Mouse (Mus musculus) small intestine, adult 2 months (tissue): ENCODE measurements around the gene Ptpn13. TPM values are rescaled to one million over a fixed set of nuclear protein-coding genes. Genes with fewer than 3 reads are reported as not detected.

Experiments used
- H3K27ac ChIP-seq: fragments of 200-500 bp; 2 replicates; pipeline ENCODE4 v1.5.1; 2012; ENCODE audit warnings: low read depth, low read length, control low read depth, inconsistent platforms; ENCODE audit not compliant: insufficient read depth
- H3K27me3 ChIP-seq: fragments of 200-500 bp; 2 replicates; pipeline ENCODE4 v1.6.1; 2012; ENCODE audit warnings: mild to moderate bottlenecking, moderate library complexity, low read length, inconsistent platforms; ENCODE audit not compliant: control insufficient read depth, insufficient read depth
- H3K36me3 ChIP-seq: fragments of 200-500 bp; 2 replicates; pipeline ENCODE4 v1.6.1; 2012; ENCODE audit warnings: mild to moderate bottlenecking, low read length, control low read depth, inconsistent platforms; ENCODE audit not compliant: control insufficient read depth, insufficient read depth
- H3K4me1 ChIP-seq: fragments of 200-500 bp; 2 replicates; pipeline ENCODE4 v1.6.1; 2012; ENCODE audit warnings: low read length, inconsistent platforms, mixed read lengths; ENCODE audit not compliant: control insufficient read depth, insufficient read depth, insufficient read length
- H3K4me3 ChIP-seq: fragments of 200-500 bp; 2 replicates; pipeline ENCODE4 v1.5.1; 2012; ENCODE audit warnings: low read depth, mild to moderate bottlenecking, control low read depth, inconsistent platforms, low read length, moderate library complexity
- CTCF ChIP-seq: fragments of 200-500 bp; IDR thresholded peaks from 2 replicates; pipeline ENCODE4 v1.5.1; 2012; ENCODE audit warnings: low read depth, mild to moderate bottlenecking, control low read depth, inconsistent platforms, low read length, moderate library complexity, mixed read lengths; ENCODE audit not compliant: insufficient replicate concordance, insufficient read length; ENCODE audit errors: extremely low read depth
- POLR2A ChIP-seq: fragments of 200-500 bp; IDR thresholded peaks from 2 replicates; pipeline ENCODE4 v1.6.1; 2012; ENCODE audit warnings: low read depth, mild to moderate bottlenecking, control low read depth, inconsistent platforms, low read length, moderate library complexity
- WGBS: fragments of 180-500 bp; shearing (Covaris S2); methylation state at CpG from one replicate; pipeline ENCODE4 v1.1.7; 2018; 5-methylcytosine and 5-hydroxymethylcytosine counted together
- polyA plus RNA-seq: library from polyadenylated mRNA; depleted of rRNA; stranded (reverse); fragments of >200 nt; gene quantifications from 2 replicates; pipeline ENCODE4 v1.2.3, GENCODE M21; 2012

Ptpn13 gene
- polyA plus RNA-seq, 1 experiment = 1.2 TPM

GRCm38 (mm10) chr5:103534454-103534853 is 109.5 kb downstream of the Ptpn13 start:
- H3K27ac ChIP-seq = no peak overlapping the region
- no peaks in the 10 kb centered on the region for H3K4me1 ChIP-seq
- no peak overlapping the region for H3K4me3 ChIP-seq
- no peaks in the 10 kb centered on the region for H3K27me3 ChIP-seq
- WGBS = 57% methylated on average over 3 of the region's 3 CpGs
- no peaks in the 10 kb centered on the region for H3K36me3 ChIP-seq
- TF ChIP-seq CTCF (no peak), POLR2A (no peak)

GRCm38 (mm10) chr5:103537429-103537828 is 112.4 kb downstream of the Ptpn13 start:
- Histone ChIP-seq H3K36me3 (no peaks in the 10 kb centered on the region), H3K4me1 (no peaks in the 10 kb centered on the region), H3K4me3 (no peak overlapping the region), H3K27ac (no peak overlapping the region), H3K27me3 (no peaks in the 10 kb centered on the region)
- 75% methylated on average over 4 of the region's 4 CpGs for WGBS
- TF ChIP-seq POLR2A (no peak), CTCF (no peak)

GRCm38 (mm10) chr5:103540612-103541011 is 115.6 kb downstream of the Ptpn13 start:
- H3K27ac ChIP-seq = no peak overlapping the region
- WGBS = 44% methylated on average over 6 of the region's 6 CpGs
- no peak overlapping the region for H3K4me3 ChIP-seq
- H3K27me3 ChIP-seq = no peaks in the 10 kb centered on the region
- H3K4me1 ChIP-seq = no peaks in the 10 kb centered on the region
- TF ChIP-seq POLR2A (no peak), CTCF (no peak)
- no peaks in the 10 kb centered on the region for H3K36me3 ChIP-seq

DNA sequence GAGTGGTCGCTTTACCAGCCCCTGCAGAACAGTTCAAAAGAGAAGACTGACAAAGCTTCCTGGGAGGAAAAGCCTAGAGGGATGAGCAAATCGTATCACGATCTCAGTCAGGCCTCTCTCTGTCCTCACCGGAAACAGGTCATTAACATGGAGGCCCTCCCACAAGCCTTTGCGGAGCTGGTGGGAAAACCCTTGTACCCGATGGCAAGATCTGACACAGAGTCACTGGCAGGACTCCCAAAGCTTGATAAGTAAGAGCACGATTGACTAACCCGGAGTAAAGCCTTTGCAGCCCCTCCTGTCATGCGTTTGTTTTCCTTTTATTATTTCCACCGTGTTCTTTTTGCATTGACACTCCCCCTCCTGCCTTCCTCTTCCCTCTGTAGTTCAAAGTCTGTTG is 116.1 kb downstream of the Ptpn13 start:
- Histone ChIP-seq H3K27me3 (no peaks in the 10 kb centered on the region), H3K36me3 (no peaks in the 10 kb centered on the region), H3K4me1 (no peaks in the 10 kb centered on the region), H3K27ac (no peak overlapping the region), H3K4me3 (no peak overlapping the region)
- 38% methylated on average over 10 of the region's 10 CpGs for WGBS
- TF ChIP-seq POLR2A (no peak), CTCF (no peak)

GRCm38 (mm10) chr5:103541542-103541941 is 116.5 kb downstream of the Ptpn13 start:
- no peak overlapping the region for H3K4me3 ChIP-seq
- WGBS = 74% methylated on average over 11 of the region's 11 CpGs
- H3K4me1 ChIP-seq = no peaks in the 10 kb centered on the region
- no peak overlapping the region for H3K27ac ChIP-seq
- no peaks in the 10 kb centered on the region for H3K27me3 ChIP-seq
- no peaks in the 10 kb centered on the region for H3K36me3 ChIP-seq
- TF ChIP-seq POLR2A (no peak), CTCF (no peak)

- WGBS = 91% methylated on average over 20 of the region's 20 CpGs
- Histone ChIP-seq H3K27ac (no peak overlapping the region), H3K4me1 (no peaks in the 10 kb centered on the region), H3K27me3 (no peaks in the 10 kb centered on the region), H3K4me3 (no peak overlapping the region), H3K36me3 (no peaks in the 10 kb centered on the region)
- no peak for TF ChIP-seq CTCF
- no peak for TF ChIP-seq POLR2A
Measured at GRCm38 (mm10) chr5:103545381-103546000, 120.5 kb downstream of the Ptpn13 start.

GRCm38 (mm10) chr5:103554769-103555168 is 129.8 kb downstream of the Ptpn13 start:
- no peak overlapping the region for H3K4me3 ChIP-seq
- H3K36me3 ChIP-seq = no peaks in the 10 kb centered on the region
- H3K27me3 ChIP-seq = no peaks in the 10 kb centered on the region
- no peak for TF ChIP-seq POLR2A
- WGBS = 92% methylated on average over 16 of the region's 16 CpGs
- no peaks in the 10 kb centered on the region for H3K4me1 ChIP-seq
- H3K27ac ChIP-seq = no peak overlapping the region
